Mouse (Mus musculus) thymus, adult 2 months (tissue): ENCODE results near the gene Aip. TPM values are rescaled to one million over a fixed set of nuclear protein-coding genes. Genes with fewer than 3 reads are reported as not detected.

Source experiments
- DNase-seq: peaks from one replicate; pipeline ENCODE4 v3.0.0; 2021
- H3K27ac ChIP-seq: fragments of 200-500 bp; 2 replicates; pipeline ENCODE4 v1.5.1; 2012; ENCODE audit warnings: low read length, control low read depth; ENCODE audit not compliant: control insufficient read depth, insufficient read depth
- H3K27me3 ChIP-seq: fragments of 200-500 bp; 2 replicates; pipeline ENCODE4 v1.6.1; 2012; ENCODE audit warnings: mild to moderate bottlenecking, low read length, moderate library complexity, mixed read lengths; ENCODE audit not compliant: control insufficient read depth, insufficient read depth
- H3K36me3 ChIP-seq: fragments of 200-500 bp; 2 replicates; pipeline ENCODE4 v1.6.1; 2012; ENCODE audit warnings: mild to moderate bottlenecking, low read length, moderate library complexity; ENCODE audit not compliant: control insufficient read depth, insufficient read depth
- H3K4me1 ChIP-seq: fragments of 200-500 bp; replicated peaks from 2 replicates; pipeline ENCODE4 v1.6.1; 2012; ENCODE audit warnings: low read length; ENCODE audit not compliant: control insufficient read depth, insufficient read depth
- H3K4me3 ChIP-seq: fragments of 200-500 bp; 2 replicates; pipeline ENCODE4 v1.5.1; 2012; ENCODE audit warnings: mild to moderate bottlenecking, low read length, control low read depth, moderate library complexity; ENCODE audit not compliant: control insufficient read depth, insufficient read depth
- CTCF ChIP-seq: fragments of 200-500 bp; IDR thresholded peaks from 2 replicates; pipeline ENCODE4 v1.5.1; 2012; ENCODE audit warnings: mild to moderate bottlenecking, control low read depth, low read length, moderate library complexity, borderline replicate concordance; ENCODE audit not compliant: control insufficient read depth, poor library complexity, insufficient read depth; ENCODE audit errors: extremely low read depth
- POLR2A ChIP-seq: fragments of 200-500 bp; IDR thresholded peaks from 2 replicates; pipeline ENCODE4 v1.6.1; 2012; ENCODE audit warnings: mild to moderate bottlenecking, low read length, control low read depth, moderate library complexity; ENCODE audit not compliant: control insufficient read depth, poor library complexity, insufficient read depth; ENCODE audit errors: extremely low read depth
- WGBS: fragments of 180-500 bp; shearing (Covaris S2); methylation state at CpG from one replicate; pipeline ENCODE4 v1.1.7; 2018; 5-methylcytosine and 5-hydroxymethylcytosine counted together
- polyA plus RNA-seq: library from polyadenylated mRNA; depleted of rRNA; stranded (reverse); fragments of >200 nt; gene quantifications from 2 replicates; pipeline ENCODE4 v1.2.3, GENCODE M21; 2012

Gene Aip
- polyA plus RNA-seq, 1 experiment = 112 TPM

DNA sequence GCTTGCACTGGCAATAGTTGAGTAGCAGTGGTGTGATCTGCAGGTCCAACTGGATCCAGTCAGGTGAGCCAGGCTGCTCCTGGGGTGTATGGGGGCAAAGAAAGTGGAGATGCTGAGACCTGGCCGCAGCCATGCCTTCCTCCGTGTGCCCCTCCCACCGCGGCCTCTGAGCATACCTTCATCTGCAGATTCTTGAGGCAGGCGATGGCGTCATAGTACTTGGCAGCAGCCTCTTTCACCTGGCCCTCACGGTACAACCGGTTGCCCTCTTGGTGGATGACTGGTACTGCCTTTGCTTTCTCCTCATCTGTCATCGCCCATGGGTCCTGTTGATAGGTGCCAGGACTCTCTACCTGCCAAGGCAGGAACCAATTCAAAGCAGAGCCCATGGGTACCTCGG lies 10.5 kb downstream of the Aip start:
- no peak for DNase-seq
- Histone ChIP-seq H3K36me3 (peaks cover 32% of the 10 kb centered on the region), H3K4me3 (no peak overlapping the region), H3K27ac (no peak overlapping the region), H3K27me3 (no peaks in the 10 kb centered on the region), H3K4me1 (peaks cover 48% of the 10 kb centered on the region)
- 97% methylated on average over 10 of the region's 10 CpGs for WGBS
- TF ChIP-seq CTCF = no peak
- TF ChIP-seq POLR2A = no peak

DNA sequence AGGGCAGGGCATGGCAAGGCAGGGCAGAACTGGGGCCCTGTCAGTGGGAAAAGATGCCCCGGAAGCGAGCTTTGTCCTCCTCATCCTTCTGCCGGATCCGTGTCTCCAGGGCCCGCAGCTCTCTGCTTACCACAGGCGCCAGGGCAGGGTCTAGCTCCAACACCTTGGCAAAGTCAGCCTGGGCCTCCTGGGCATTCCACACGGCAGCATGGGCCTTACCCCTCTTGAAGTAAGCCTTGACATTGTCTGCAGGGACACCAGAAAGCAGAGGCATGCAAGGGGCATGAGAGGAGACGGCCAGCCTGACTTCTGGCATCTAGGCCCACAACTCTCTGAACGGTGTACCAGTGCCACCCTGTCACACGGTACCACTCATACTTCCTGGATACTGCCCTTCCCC lies 11.1 kb downstream of the Aip start:
- TF ChIP-seq POLR2A = no peak
- TF ChIP-seq CTCF = no peak
- DNase-seq = no peak
- Histone ChIP-seq H3K27me3 (no peaks in the 10 kb centered on the region), H3K4me1 (peaks cover 46% of the 10 kb centered on the region), H3K36me3 (peaks cover 32% of the 10 kb centered on the region), H3K27ac (peak overlapping the region; percentile 71; the same call in 1 of the 2 replicates), H3K4me3 (no peak overlapping the region)
- WGBS = 89% methylated on average over 10 of the region's 10 CpGs

DNA sequence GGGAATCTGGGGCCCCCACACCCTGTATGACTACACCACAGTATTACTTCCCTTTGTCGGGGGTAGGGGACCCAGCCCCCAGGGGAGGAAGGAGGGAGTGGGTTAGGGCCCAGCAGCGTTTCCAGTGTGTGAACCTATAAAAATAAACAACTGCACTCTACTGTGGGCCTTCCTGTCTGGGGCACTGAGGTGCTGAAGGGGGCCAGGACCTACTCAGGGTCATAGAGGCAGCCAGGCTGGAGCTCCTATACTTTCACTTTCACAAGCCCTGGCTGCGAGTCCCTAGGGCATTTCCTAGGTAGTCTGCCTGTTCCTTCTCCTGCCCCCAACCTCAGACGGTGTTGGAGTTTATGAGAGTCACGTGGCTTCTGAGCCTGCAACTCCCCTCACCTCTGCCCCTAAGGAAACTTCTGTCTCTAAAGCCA lies 11.8 kb downstream of the Aip start:
- WGBS = 3% methylated on average over 5 of the region's 5 CpGs
- Histone ChIP-seq H3K36me3 (peaks cover 32% of the 10 kb centered on the region), H3K27me3 (no peaks in the 10 kb centered on the region), H3K27ac (peak overlapping the region; percentile 71), H3K4me1 (peaks cover 40% of the 10 kb centered on the region), H3K4me3 (0 out of 2 replicates have a peak overlapping the region, but pooled peaks have one; percentile 0)
- DNase-seq = peak; percentile 35
- TF ChIP-seq POLR2A = no peak
- TF ChIP-seq CTCF = 0 out of 2 replicates have a peak, but pooled peaks have one; percentile 27

DNA sequence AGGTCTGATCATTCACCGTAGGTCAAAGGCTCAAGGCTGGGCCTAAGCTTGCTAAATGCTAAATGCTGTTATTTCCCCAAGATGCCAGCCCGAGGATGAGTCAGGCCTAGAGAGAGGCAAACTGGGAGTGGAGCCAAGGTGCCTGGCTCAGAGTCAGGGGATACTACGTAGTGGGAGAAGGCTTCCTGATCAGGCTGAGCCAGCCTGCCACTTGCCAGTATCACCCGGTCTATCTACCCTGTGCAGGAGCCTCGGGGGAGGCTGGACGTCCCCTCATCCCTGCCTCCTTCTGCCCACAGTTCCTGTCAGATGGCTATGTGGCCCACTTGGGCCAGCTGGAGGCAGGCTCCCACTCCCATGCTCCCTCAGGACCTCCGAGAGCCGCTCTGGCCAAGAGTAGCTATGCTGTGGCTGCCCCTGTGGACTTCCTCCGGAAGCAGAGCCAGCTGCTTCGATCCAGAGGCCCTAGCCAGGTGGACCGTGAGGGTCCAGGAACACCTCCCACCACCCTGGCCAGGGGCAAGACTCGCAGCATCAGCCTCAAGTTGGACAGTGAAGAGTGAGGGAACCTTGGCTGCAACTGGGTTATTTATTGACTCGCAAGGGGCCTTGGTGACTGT lies 12.4 kb downstream of the Aip start:
- DNase-seq = no peak
- no peaks in the 10 kb centered on the region for H3K27me3 ChIP-seq
- H3K4me3 ChIP-seq = 0 out of 2 replicates have a peak overlapping the region, but pooled peaks have one; percentile 0
- H3K4me1 ChIP-seq = peaks cover 38% of the 10 kb centered on the region
- 25% methylated on average over 13 of the region's 13 CpGs for WGBS
- TF ChIP-seq CTCF (no peak), POLR2A (no peak)
- peak overlapping the region; percentile 71 for H3K27ac ChIP-seq
- peaks cover 32% of the 10 kb centered on the region for H3K36me3 ChIP-seq

DNA sequence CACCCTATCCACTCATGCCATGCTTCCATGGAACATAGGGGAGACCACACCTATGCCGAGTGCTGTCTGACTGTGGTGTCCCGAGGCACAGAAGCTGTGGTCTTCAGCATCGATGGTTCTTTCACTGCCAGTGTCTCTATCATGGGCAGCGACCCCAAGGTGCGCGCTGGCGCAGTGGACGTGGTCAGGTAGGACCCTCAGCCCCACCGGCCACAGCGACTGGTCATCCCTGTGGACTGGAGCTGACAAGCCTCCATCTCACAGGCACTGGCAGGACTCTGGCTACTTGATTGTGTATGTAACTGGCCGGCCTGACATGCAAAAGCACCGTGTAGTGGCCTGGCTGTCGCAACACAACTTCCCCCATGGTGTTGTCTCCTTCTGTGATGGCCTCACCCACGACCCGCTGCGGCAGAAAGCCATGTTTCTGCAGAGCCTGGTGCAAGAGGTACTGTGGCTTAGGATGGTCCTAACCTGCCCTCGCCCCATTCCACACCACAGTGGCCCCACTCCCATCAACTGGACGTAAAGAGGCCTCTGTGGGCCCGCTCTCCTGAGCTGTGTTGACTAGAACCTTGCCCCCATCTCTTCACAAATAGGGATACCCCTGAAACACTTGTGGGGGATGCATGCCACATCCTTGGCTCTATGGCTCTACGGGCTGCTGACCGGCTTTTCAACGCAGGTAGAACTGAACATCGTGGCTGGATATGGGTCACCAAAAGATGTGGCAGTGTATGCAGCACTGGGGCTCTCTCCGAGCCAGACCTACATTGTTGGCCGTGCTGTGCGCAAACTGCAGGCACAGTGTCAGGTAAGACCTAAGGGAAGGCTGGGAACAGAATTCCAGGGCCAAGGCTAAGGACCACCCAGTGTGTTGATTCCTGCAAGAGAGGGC lies 13.3 kb downstream of the Aip start:
- peaks cover 33% of the 10 kb centered on the region for H3K4me1 ChIP-seq
- H3K27me3 ChIP-seq = no peaks in the 10 kb centered on the region
- DNase-seq = no peak
- no peak overlapping the region for H3K27ac ChIP-seq
- TF ChIP-seq POLR2A = no peak
- no peak for TF ChIP-seq CTCF
- H3K4me3 ChIP-seq = no peak overlapping the region
- H3K36me3 ChIP-seq = peaks cover 30% of the 10 kb centered on the region
- WGBS = 98% methylated on average over 26 of the region's 26 CpGs

- no peak for DNase-seq
- H3K36me3 ChIP-seq = peaks cover 13% of the 10 kb centered on the region; the same call in 1 of the 2 replicates
- WGBS = 91% methylated on average over 9 of the region's 9 CpGs
These were observed 17.1 kb downstream of the Aip start for GRCm38 (mm10) chr19:4108535-4108934.

More at GRCm38 (mm10) chr19:4108535-4108934, 17.1 kb downstream of the Aip start:
- H3K27ac ChIP-seq = no peak overlapping the region
- H3K4me1 ChIP-seq = peaks cover 23% of the 10 kb centered on the region
- TF ChIP-seq CTCF = no peak
- no peaks in the 10 kb centered on the region for H3K27me3 ChIP-seq
- H3K4me3 ChIP-seq = no peak overlapping the region
